Mouse (Mus musculus) kidney, postnatal 36 days (tissue): ENCODE results near the gene P3h4.
"Not testable (repeated sequence)": the region's sequence is repeated elsewhere in the genome, so short reads cannot be mapped to it uniquely, and the experiment has no call there.

Source experiments
- DNase-seq, 2 experiments: peaks; one replicate each; pipeline ENCODE4 v3.0.0; 2021 to 2022; ENCODE audit warnings: mixed read lengths in 2 of 2

P3h4 gene

DNA sequence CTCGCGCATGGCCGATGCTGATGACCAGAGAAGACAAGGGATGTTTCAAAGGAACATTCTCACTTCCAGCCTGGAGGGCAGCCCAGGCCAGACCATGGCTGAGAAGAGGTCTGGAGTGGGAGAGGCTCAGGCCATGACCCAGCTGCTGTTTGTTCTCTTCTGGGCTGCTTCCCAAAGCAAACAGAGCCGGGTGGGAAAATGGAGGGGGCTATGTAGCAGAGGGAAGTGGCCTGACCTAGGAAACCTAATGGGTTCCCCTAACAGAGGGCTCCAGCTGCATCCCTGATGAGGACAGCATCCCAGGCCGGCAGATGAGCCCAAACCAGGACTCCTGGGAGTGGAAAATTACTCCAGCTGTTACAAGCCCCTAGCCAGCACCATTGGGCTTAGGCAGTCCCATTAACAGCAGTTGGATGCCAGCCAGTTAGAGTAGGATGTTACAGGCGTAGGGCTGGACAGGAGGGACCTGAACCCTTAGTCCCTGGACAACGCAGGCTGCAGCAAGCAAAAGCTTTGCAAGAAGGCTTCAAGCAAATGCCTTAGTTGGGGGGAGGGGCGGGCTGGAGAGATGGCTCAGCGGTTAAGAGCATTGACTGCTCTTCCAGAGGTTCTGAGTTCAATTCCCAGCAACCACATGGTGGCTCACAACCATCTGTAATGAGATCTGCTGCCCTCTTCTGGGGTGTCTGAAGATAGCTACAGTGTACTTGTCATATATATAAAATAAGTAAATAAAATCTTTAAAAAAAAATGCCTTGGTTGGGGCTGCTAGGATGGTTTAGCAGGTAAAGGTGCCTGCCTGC lies 23.4 kb downstream of the P3h4 start:
- peak; percentile 80 to 90 for DNase-seq

DNA sequence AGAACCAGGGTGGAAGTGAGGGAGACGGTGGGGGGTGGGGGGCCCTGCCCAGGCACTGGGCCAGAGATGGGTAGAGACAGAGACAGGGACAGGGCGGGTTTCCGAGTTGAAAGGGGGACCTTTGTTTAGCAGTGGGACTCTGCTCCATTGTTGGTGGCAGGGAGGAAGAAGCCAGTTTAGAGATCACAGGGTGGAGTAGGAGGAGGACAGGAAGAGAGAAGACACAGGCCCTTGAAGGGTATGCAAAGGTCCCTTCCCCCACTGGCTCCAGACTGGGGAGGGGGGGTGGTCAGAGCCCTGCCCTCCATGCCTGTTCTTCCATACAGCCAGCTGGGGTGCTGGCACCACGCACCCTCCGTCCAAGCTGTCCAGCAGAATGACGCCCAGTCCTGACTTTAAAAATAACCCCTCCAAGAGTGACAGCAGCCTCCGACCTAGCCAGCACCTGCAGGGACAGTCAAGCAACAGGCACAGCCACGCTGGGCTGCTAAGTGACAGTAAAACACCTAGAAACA lies 24.6 kb downstream of the P3h4 start:
- peak; percentile 78 to 84 for DNase-seq

DNA sequence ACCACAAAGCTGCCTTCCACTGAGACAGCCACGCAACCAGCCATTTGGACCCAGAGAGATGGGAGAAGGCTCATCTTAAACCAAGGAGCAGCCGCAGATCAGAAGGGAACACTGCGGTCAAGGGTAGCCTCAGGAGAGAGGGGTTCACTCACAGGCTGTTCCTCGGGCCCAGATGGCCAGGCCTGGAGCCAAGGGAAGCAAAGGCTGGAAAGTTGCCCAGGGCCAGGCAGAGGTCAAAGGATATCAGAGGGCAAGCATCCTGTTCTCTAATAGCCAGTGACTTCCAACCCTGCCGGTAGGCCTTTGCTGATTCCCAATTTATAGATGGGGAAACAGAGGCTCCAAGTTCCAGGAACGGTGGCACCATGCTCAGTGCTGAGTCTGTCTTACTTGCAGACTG lies 26.0 kb downstream of the P3h4 start:
- peak; percentile 88 to 90 for DNase-seq

DNA sequence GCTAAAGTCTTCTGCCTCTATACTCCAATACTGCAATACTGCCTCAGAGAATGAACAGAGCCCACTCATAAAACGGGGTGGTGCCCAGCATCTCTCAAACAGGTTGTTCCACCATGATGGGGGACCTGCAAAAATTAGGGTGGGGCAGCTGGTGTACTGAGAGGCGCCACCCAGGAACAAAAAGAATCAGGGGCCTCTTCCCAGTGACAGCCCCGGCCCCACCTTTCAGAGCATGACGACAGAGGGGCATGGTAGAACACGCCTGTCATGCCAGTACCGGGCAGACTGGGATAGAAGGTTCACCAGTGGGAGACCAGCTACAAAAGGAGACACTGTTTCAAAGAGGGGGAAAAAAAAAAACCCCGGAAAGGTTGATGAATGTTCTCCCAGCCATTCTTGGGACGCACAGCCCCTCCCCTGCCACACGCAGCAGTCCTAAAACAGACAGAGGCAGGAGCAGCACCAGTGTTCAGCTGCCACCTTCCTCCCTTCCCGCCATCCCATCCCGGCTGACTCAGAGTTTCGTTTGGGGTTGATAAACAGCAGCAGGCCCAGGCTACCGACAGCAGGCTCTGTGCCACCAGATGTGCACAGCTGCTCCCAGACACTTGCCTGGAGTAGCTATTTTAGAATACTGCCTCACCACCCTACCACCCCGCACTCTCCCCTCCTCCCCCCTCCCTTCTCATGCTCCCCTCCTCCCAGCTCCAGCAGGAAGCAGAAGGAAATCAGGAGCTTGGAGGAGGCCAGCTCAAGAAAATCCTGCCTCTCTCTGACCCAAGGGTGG lies 26.9 kb downstream of the P3h4 start:
- DNase-seq, result peak; percentile 72 to 76

DNA sequence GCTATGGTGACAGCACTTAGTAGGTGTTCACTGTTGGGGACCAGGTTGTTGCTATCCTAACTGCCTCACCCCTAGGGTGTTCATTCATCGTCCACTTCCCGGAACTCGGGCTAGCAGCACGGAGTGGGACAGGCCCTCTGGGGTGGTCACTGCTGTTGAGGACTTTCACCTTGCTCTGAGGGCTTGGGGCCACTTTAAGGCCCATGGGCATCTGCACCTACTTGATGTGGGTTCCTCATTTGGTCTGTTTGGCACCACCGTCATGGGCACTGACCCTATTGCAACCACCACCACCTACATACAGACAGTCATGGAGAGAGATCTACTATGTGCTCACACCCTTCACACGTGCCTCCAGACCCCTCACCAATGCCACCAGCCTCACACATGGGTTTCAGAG lies 27.5 kb downstream of the P3h4 start:
- no peak for DNase-seq

DNA sequence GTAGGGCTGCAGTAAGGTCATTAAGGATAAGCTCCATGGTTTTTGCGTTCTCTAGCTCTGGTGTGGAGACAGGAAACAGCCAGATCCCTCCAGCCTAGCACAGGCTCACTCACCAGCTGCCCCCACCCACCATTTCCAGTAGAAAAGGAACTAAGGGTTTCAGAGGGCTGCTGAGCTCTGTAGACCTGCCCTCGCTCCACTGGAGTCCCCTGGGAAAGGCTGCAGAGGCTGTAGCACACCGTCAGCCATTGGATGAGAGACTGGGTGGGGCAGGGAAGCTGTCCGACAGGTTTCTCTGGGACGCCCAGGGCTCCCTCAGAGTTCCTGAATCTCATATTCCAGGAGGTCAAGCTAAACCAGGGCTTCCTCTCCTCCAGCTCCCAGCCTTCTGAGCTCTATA lies 28.1 kb downstream of the P3h4 start:
- DNase-seq, result peak; percentile 65 to 82

DNA sequence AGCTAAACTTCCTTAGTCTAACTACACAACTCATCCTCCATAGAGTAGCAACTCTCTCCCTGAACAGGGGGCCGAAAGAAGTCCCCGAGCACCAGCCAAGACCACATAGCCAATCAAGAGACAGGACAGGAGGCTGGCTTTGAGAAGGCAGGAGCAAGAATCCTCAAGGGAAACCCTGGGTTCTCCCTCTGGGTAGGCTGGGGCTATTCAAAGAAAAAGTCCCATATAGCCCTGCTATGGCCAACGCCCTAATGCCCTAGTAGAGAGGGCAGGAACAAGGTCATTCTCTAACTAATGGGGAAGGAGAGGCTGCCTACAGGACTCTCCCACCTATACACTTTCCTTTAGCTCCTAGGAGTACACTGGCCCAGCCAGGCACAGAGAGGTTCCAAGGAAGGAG lies 29.6 kb downstream of the P3h4 start:
- DNase-seq, result no peak

DNA sequence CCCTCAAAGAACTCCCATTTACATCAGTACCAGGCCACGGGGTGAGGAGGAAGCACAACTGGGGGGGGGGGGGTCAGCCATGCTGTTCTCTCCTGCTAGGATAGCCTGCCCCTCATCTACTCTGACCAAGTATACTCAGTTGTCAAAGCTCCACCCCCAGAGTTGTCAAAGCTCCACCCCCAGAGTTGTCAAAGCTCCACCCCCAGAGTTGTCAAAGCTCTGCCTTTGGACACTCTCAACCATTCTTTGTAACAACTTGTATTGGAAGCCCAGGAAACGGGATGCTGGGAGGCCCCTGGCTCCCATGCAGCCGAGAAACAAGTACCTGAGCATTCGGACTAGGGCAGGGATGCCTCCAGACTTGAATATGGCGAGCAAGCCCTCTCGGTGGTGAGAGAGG lies 32.0 kb downstream of the P3h4 start:
- no peak for DNase-seq

DNA sequence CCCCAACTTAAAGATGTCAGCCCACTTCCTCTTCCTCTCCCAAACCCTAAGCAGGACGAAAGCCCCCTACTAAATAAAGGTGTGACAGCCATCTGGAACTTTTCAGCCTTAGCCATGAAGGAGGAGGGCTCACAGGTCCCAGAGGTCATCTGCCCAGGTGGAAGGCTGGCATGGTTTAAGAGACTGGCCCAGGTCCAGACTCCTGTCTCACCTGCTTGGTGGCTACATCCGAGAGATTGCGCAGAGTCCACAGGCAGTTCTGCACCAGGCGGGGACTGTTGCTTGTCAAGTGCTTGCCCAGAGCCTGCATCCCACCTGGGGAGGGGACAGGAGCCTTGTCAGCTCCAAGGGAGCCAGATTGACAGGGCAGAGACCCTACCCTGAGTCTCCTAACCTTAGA lies 35.3 kb downstream of the P3h4 start:
- no peak for DNase-seq

DNA sequence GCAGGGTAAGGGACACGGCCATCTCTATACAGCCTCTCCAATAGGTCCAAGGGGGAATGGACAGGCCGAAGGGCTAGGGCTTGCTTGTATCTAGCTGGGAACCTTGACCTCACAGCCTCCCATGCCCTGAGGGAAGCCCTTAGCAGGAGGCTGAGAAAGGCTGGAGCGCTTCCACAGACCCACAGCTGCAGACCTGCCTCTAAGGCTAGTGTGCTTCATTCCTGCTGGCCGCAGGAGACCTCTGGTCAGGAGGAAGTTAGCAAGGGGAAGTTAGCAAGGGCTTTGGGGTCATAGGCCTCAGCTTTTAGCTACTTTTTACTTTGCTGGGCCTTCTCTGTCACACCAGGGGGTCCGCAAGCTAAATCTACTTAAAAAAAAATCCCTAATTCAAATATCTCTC lies 36.2 kb downstream of the P3h4 start:
- no peak for DNase-seq

DNA sequence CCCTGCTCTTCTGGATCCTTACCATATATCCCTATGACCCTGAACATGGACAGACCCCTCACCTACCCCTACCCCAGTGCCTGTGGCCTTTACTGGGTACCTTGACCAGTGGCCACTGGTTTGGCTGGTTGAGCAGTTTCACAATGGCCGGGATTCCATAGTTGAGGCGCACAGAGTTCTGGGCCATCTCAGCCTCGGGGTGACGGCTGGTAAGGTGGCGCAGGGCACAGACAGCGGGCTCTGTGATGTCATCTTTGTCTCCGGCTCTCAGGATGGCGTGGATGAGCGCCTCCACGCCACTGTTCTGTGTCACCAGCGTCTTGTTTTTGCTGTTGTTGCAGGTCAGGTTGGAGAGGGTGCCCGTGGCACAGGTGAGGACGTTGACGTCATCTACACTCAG lies 36.6 kb downstream of the P3h4 start:
- DNase-seq, result no peak

DNA sequence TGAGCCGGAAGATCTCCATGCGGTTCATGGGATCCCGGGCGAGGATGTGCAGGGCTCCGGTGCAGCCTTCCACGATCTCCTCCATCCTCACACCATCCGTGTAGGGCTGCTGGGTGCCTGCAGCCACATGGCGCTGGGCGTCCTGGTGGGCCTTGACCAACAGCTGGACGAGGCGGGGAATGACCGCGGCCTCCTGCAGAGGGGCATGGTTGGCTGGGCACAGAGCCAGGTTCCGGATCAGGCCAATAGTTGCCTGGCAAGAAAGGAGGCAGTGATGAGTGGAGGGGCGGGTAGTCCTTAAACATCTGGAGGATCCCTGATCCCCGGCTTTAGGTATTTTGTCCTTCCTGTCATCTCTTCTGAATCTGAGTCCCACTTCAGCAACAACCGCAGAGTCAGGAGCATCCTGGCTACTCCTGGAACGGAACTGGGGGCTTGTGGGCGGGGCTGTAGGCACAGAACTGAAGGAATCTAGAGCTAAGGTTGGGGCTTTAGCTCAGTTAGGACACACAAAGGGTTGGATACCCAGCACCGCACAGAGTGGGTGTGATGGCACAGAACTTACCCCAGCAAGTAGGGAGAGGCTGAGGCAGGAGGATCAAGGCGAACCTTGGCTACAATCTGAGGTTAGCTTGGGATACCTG lies 37.8 kb downstream of the P3h4 start:
- peak in 1 of 2 experiments; percentile 62 for DNase-seq

DNA sequence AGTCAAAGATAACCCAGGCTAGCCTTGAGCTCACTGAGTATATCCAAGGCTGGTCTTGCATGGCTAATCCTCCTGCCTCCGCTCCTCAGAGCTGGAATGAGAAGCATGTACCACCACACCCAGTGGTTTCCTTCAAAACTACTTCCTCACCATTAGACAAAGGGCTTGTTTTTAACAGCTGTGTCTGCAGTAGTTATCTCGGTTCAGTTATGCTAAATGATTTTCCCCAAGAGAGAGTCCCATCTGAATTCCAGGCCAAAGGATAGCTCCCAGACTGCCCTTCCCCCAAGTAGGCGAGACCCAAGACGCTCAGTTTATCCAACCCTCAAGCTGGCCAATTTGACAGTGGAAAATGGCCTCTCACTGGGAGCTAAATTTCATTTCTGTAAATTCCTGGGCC lies 38.6 kb downstream of the P3h4 start:
- no peak for DNase-seq

DNA sequence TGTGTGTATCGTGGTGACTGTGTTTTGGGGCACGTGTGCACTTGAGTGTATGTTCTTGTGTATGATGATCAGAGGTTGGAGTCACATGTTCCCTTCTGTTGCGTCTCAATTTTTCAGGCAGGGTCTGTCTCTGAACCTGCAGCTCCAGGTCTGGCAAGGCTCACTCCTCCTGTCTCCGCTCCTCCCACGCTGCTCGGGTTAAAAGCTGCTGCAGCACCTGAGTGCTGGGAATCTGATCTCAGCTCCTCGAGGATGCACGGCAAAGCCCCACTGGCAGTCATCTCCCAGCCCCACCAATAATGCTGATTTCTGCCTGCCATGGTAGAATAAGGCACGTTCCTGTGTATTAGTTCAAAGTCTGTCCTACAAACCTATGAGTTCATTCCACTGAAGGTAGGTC lies 39.5 kb downstream of the P3h4 start:
- no peak for DNase-seq

DNA sequence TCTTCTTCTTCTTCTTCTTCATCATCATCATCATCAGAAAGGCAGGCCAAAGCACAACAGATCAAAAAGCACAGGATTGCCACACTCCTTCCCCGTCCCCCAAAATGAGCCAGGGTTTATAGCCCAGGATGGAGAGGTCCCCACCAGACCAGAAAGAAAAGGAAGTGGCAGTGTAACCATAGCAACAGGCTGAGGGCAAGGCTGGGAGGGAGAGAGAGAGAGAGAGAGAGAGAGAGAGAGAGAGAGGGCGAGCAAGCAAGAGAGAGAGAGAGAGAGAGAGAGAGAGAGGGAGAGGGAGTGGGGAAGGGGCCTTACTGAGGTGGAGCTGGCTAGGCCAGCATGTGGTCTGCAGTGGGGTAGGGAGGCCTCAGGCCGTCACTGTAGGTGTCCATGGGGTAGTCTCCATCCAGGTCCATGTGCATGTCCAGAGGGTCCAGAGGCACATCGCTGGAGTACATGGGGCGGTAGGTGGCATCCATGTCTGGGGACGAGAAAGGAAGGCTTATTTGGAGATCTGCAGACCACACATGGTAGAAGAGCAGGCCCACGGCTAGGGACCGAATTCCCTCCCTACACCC lies 42.6 kb downstream of the P3h4 start:
- DNase-seq, result no peak

DNA sequence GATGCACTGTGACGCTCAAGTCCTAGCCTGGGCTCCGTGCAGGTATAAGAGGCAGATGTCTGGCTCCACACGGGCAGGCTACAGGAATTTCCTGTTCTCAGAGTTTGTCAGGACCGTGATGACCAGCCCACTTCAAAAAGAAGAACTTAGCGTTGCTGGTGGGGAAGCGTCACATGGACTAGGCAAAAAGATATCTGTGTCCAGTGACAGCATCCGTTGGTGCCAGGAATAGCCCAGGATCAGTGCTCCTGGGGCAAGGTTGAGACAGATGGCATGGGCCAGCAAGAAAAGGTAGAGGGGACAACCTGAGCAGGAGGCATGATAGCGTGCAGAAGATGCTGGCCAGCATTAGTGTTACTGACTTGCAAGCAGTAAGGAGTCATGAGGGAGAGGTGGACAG lies 44.8 kb downstream of the P3h4 start:
- no peak for DNase-seq

DNA sequence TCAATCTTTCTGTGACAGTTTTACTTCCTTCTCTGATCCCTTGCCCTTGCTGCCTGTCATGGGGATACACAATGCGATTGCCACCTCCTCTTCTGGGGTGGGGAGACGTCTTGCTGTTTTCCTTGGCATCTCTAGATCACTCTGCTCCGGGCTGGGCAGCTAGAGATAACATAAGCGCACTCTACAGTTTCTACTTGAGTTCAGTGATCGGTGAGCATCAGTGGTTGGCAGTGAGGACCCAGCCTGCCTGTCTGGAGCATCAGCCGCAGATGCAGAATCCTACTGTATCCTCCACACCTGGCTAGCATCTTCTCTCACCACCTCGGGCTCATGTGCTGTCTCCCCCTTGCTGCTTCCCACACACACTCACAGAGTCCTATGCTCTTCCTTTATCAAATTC lies 45.5 kb downstream of the P3h4 start:
- DNase-seq, result no peak

DNA sequence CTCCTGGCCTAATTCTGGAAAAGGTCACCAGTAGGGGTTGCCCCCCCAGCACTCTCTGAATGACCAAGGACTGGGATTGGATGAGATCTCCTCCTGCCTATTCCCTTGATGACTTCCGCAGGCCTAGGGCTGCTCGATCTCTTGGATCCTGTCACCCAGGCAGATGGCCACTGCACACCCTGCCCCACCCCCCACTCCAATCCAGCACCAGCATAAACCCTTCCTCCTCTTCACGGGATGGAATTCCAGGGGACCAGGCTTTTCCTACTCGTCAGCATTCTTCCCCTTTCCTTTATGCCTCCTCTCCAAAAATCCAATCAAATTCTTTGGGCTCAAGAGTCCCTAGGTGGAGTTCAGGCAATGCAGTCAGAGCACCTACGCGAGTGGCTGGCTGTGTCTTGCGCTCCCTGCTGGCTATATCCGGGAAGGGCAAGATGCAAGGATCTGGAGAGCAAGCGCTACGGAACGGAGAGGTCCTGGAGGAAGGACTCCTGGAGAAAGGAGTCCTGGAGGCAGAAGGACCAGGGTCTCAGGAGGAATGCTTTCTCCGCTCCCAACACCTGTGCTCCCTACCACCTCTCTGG lies 51.6 kb downstream of the P3h4 start:
- DNase-seq, result peak; percentile 77 to 87

DNA sequence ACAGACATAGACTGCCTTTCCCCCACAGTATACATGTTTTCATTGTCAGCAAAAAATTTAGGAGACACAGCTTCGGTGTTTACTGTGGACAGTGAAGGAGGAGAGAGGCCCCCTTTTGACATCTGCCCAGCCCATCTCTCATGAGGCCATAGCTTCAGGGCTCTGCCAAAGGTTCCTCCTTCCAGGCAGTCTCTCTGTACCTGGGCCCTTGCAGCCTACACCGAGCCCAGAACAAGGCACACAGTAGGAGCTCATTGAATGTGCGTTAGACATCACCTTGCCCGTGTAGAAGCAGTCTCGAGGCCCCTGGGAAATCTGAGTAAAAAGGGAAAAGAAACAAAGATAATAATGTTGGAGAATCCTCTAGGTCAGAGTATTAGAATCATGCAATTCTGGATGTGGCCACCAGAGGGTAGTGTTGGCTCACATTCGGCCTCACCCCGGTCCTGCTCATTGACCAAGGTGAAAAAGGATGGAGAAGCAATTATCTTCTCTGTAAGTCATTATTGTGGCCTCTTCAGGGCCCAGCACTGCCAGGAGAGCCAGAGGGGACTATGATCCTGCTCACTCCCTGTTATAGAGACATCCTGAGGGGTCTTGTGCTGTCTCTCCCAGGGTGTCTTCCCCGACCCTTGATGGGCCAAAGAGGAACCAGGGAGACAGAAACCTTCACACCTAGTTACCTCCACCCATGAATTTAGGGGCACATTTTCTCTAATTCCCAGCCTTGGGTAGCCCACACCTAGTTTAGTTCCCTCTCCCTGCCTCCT lies 52.2 kb downstream of the P3h4 start:
- DNase-seq, result peak; percentile 73 to 87

DNA sequence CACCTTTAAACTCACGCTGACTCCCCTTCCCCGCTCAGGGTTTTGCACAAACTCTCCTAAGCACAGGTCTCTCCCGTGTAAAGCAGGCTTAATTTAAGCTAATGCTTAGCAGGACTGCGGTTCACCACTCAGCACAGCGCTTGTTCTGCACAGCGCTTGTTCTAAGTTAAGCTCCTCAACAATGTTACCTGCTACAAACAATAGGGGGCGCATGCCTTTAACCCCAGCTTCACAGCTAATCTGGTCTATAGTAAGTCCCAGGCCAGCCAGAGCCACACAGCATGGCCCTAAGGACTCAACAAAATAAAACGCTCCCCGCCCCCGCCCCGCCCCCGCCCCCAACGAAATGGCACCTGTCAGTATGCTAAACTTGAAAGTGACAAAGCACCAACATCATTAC lies 53.6 kb downstream of the P3h4 start:
- not testable (repeated sequence) for DNase-seq

DNA sequence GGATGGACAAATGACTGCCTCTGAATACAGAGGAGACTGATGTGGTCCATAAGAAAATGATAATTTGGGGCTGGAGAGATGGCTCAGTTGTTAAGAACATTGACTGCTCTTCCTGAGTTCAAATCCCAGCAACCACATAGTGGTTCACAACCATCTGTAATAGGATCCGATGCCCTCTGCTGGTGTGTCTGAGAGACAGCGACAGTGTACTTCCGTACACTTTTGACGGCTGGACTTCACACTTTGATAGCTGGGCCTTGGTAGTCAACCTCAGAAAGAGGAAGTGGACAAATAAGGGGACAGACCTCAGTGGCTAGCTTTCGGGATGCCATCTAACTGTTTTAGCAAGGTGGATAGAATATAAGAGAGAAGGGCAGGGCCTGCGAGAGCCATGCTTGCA lies 54.5 kb downstream of the P3h4 start:
- no peak for DNase-seq
